Mouse (Mus musculus) neutrophil, adult 65 days (primary cell): ENCODE data around the gene Vwa8. TPM values are rescaled to one million over a fixed set of nuclear protein-coding genes. Genes with fewer than 3 reads are reported as not detected.

Experiments
- total RNA-seq: library from RNA; stranded (reverse); gene quantifications from 2 replicates; pipeline ENCODE4 v1.2.4, GENCODE M21; 2023

Vwa8 gene
- 8.9 and 14.0 TPM in 2 replicates for total RNA-seq

DNA sequence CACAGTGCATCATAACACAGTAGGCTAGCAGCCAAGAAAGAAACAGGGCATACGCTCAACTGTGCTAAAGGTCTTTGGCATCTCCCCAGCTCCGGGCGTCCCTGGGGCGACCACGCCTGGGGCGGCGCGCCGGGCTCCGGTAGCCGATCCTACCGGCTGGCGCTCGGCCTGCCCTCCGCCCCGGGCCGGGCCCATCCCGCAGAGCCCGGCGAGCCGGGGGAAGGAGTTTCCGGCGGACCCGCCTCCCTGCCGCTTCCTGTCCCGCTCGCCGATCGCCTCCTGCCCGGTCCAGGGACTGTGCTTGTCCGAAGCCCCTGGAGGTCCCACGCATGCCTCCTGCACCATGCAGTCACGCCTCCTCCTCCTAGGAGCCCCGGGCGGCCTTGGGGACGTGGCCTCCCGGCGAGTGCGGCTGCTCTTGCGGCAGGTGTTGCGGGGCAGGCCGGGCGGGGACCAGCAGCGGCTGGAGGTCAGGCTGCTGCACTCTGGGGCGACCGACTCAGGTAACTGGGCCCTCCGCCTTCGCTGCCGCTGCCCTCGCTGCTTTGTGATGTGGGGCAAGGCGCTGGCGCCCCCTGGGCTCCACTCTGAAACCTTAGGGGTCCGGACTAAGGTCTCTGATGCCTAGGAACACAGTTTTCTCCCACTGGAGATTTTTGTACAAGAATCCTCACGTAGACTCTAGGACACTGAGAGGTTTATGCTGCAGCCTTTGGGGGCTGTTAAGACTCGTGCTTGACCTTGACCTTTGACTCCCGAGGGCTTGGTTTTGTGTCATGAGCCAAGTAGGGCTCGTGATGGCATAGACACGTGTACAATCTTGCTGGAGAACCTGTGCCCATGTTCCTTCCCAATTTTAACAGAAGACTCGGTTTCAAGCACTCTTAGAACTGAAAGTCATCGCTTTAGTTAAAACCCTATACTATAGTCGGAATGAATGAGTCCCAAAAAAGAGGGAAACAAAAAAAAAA lies at the start of gene Vwa8:
TSS of gene Vwa8 (plus strand) at position 112 of the 971 bp plus-strand sequence.

Other genes with a start within 250 kb of the Vwa8 start
- 35.9 and 56.5 TPM in 2 replicates for gene Dgkh, start 116.3 kb upstream of the Vwa8 start, total RNA-seq